Mouse (Mus musculus) cortical plate, adult 2 months (tissue): ENCODE data around the gene Ncoa3.

Source experiments
- CTCF ChIP-seq: fragments of 200-500 bp; IDR thresholded peaks from 2 replicates; pipeline ENCODE4 v1.5.1; 2011; ENCODE audit warnings: mild to moderate bottlenecking, control low read depth, low read length; ENCODE audit not compliant: insufficient read depth; ENCODE audit errors: extremely low read depth
- POLR2A ChIP-seq: fragments of 200-500 bp; IDR thresholded peaks from 2 replicates; pipeline ENCODE4 v1.6.1; 2011; ENCODE audit warnings: mild to moderate bottlenecking, low read length, control low read depth; ENCODE audit not compliant: insufficient read depth; ENCODE audit errors: extremely low read depth

- TF ChIP-seq CTCF, result no peak
- TF ChIP-seq POLR2A, result no peak
These were observed 29.9 kb downstream of the Ncoa3 start for GRCm38 (mm10) chr2:166022327-166022726.
